In the genomic region with DNA sequence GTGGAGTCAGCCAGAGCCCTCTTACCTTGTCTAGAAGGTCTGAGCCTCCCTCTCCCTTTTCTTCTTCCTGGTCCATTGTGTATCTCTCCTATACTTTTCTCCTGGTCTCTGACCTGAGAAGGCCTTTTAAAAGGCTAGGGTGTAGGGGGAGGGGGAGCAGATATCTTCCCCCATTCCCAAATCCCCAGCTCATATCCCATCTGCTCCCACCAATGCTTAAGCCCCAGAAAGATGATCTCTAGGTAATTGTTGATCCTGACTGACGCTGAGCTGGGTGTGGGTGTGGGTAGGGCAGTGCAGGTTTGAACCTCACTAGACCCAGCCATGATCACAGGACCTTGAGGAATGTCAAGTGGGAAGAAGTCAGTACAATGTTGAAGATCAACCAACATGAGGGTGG, we compare ENCODE assay signal across 25 mouse cellular contexts. TPM values are rescaled to one million over a fixed set of nuclear protein-coding genes. Genes with fewer than 3 reads are reported as not detected.
"Had no signal": no experiment of that assay in that cellular context is flagged by ENCODE, and none has a peak within 500 bp of the region (broad histone marks: within the 10 kb centered on the region; RNA-seq: fewer than 3 reads in every experiment).

A gene (minus strand): TSS at position 101 of the 400 bp plus-strand sequence.

- H3K36me3 ChIP-seq: limb, embryonic 10.5 days; liver, embryonic 12.5 days; liver, embryonic 15.5 days; lung, embryonic 15.5 days; midbrain, embryonic 10.5 days; midbrain, embryonic 13.5 days had no signal

- H3K4me2 ChIP-seq: limb, embryonic 13.5 days; liver, embryonic 12.5 days; liver, embryonic 15.5 days; lung, embryonic 15.5 days; midbrain, embryonic 13.5 days had no signal

- H3K27ac ChIP-seq: kidney, postnatal 0 days; layer of hippocampus, adult 2 months; limb, embryonic 10.5 days; limb, embryonic 13.5 days; liver, embryonic 12.5 days; liver, embryonic 15.5 days; lung, embryonic 15.5 days; midbrain, embryonic 10.5 days; midbrain, embryonic 13.5 days had no signal

- H3K9ac ChIP-seq: limb, embryonic 13.5 days; liver, embryonic 12.5 days; liver, embryonic 15.5 days; lung, embryonic 15.5 days; midbrain, embryonic 13.5 days had no signal

- ATAC-seq: liver, embryonic 12.5 days; midbrain, embryonic 13.5 days; midbrain, embryonic 16.5 days had no signal

- H3K9me3 ChIP-seq: limb, embryonic 10.5 days; limb, embryonic 13.5 days; liver, embryonic 12.5 days; liver, embryonic 15.5 days; lung, embryonic 15.5 days; megakaryocyte, embryonic 14.5 days; midbrain, embryonic 10.5 days; midbrain, embryonic 13.5 days had no signal

- DNase-seq: kidney, adult 2 months; kidney, postnatal 25 days; layer of hippocampus, adult 9-11 months; liver; lung, adult 18-20 months; lung, postnatal 10 days; lung, postnatal 36 days; thymus, postnatal 25 days had no signal

- H3K4me3 ChIP-seq: layer of hippocampus, adult 2 months; limb, embryonic 10.5 days; limb, embryonic 13.5 days; liver, embryonic 12.5 days; liver, embryonic 15.5 days; lung, embryonic 15.5 days; megakaryocyte, embryonic 14.5 days; midbrain, embryonic 10.5 days; midbrain, embryonic 13.5 days; myocyte had no signal

- H3K27me3 ChIP-seq: megakaryocyte, embryonic 14.5 days had no signal

RNA-seq across cellular contexts. Expression of the gene that starts here (rescaled TPM):
- polyA plus RNA-seq: kidney, adult 2 months; kidney, postnatal 0 days; large intestine, adult 2 months; neural tube, embryonic 11.5 days; small intestine, adult 2 months; spleen, adult 2 months; testis, adult 2 months had no signal
